Mouse (Mus musculus): ENCODE measurements around the gene Acyp1.

DNA sequence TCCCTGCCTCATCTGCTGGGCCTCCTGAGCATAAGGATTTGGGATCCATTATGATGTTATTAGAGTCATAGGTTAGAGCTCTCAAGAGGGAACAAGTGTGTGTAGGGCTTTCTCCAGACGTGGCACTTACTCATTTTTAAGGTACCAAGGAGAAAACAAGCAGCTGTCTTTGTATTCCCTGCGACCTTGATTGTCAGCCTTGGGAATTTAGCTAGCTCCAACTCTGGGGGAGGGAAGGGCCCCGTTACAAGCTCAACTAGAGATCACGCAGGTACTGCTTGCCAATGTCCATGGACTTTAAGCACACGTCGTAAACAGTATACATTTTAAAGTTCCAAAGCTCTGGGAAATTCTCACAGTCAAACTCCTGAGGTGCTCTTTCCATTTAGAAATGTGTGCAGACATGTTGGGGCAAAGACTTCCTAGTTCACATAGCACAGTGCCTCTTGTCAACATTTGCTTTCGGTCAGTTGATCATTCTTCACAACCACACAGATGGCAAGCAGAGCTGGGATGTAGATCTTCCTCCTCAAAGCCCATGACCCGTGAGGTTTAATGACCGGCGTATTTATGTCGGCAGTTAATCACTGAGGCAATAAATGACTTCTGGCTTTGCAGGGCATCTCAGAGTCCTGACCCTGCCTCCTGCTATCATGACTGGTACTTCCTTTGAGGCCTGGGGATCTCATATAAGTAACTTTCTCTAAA, 10.0 kb upstream of the Acyp1 start:
- TF ChIP-seq CTCF (IDR thresholded peaks at IDR 0.05; ENCODE audit: extremely low read depth, insufficient read depth, low read length) (no peak), POLR2A (IDR thresholded peaks at IDR 0.05; ENCODE audit: extremely low read depth, insufficient read depth, low read length) (no peak)

Data from cortical plate, adult 2 months (tissue).